Mouse (Mus musculus): ENCODE results near the gene Tcf20. TPM values are rescaled to one million over a fixed set of nuclear protein-coding genes. Genes with fewer than 3 reads are reported as not detected.

The Tcf20 gene
- polyA plus RNA-seq, 1 experiment from 2014 or later = 8.6 TPM

DNA sequence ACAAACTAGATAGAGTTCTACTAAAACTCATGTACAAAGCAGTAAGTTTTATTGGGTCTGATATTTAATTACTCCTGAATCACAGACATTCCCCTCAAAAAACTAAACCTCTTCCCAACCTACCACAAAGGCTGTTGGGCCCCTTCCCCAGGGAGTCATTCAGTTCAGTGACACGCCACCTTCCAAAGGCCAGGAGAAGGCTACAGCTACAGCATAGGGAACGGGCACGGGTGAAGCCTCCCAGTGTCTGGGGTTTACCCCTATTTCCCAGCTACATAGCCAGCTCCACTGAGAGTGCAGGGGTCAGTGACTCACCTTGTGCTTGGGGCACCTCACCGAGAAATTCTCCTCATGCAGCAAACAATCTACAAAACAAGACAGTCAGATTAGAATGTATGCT lies 172.4 kb downstream of the Tcf20 start:
- Histone ChIP-seq H3K27me3 (replicated peaks) (no peaks in the 10 kb centered on the region), H3K4me2 (no peak overlapping the region), H3K36me3 (no peaks in the 10 kb centered on the region), H3K9me3 (no peaks in the 10 kb centered on the region), H3K27ac (no peak overlapping the region), H3K4me1 (no peaks in the 10 kb centered on the region), H3K4me3 (replicated peaks) (no peak overlapping the region), H3K9ac (no peak overlapping the region)
- WGBS = 81% methylated on average over 4 of the region's 4 CpGs
- no peak for ATAC-seq (ENCODE audit: insufficient read depth, low FRiP score, low read depth)

DNA sequence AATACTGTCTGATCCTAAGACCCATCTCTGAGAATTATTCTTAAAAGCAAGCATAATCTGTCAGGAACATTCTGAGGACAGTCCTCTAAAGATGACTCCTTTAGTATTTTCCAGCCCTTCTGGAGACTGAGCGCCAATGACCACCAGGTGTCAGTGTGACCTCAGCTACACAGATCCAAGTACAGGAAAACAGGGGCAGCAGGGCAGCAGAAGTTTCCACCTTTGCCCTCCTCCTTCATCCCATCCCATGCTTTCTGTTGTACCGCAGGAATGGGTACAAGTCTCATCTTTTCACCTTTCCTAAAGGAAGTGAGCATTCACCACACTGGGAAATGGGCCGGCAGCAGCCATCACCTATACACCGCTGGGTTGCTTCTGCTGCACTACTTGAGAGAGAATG lies 172.9 kb downstream of the Tcf20 start:
- 59% methylated on average over 4 of the region's 4 CpGs for WGBS
- Histone ChIP-seq H3K4me3 (replicated peaks) (no peak overlapping the region), H3K4me1 (no peaks in the 10 kb centered on the region), H3K36me3 (no peaks in the 10 kb centered on the region), H3K9ac (no peak overlapping the region), H3K4me2 (no peak overlapping the region), H3K9me3 (no peaks in the 10 kb centered on the region), H3K27ac (no peak overlapping the region), H3K27me3 (replicated peaks) (no peaks in the 10 kb centered on the region)
- ATAC-seq (ENCODE audit: insufficient read depth, low FRiP score, low read depth) = peak; percentile 47; the same call in 1 of the 2 replicates

DNA sequence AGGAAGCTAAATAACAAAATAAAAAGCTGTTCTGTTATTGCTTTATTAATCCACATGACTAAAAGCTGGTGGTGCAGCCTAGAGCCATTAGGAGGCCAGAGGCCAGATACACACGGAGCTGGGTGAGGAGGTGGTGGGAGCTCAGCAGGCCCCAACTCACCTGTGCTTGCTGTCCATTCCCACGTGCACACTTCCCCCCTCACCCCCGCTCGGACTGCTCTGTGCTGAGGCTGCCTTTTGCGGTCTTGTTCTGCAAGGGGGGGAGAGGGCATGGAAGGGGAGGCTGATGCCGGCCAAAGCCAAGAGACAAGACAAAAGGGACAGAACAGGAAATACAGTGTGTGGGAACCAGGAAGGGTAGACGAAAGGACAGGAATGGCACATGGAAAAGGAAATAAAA lies 173.4 kb downstream of the Tcf20 start:
- Histone ChIP-seq H3K9ac (no peak overlapping the region), H3K4me1 (no peaks in the 10 kb centered on the region), H3K4me3 (replicated peaks) (no peak overlapping the region), H3K9me3 (no peaks in the 10 kb centered on the region), H3K27ac (no peak overlapping the region), H3K4me2 (no peak overlapping the region), H3K36me3 (no peaks in the 10 kb centered on the region), H3K27me3 (replicated peaks) (no peaks in the 10 kb centered on the region)
- 81% methylated on average over 7 of the region's 7 CpGs for WGBS
- no peak for ATAC-seq (ENCODE audit: insufficient read depth, low FRiP score, low read depth)

DNA sequence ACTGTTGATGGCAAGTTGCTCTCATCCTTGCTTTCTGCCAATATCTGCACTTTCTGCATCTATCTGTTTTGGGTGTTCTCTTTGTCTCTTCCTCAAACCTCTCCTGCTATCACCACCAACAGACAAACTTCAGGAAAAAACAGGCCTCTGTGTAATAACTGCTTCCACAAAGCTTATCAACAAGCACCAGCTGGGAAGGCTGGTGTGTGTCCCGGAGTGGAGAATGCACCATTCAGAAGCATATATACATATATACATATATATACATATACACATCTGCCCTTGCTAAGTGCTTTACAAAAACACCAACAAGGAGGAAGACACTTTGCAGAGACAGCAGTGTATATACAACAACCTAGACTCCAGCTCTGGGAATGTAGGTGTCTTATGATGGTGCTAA lies 177.1 kb downstream of the Tcf20 start:
- 68% methylated on average over 1 of the region's 1 CpGs for WGBS
- no peaks in the 10 kb centered on the region for H3K9me3 ChIP-seq
- H3K4me2 ChIP-seq = no peak overlapping the region
- peaks cover 3% of the 10 kb centered on the region; the same call in 1 of the 2 replicates for H3K4me1 ChIP-seq
- H3K9ac ChIP-seq = no peak overlapping the region
- no peaks in the 10 kb centered on the region for H3K36me3 ChIP-seq
- H3K27ac ChIP-seq = no peak overlapping the region
- H3K4me3 ChIP-seq (replicated peaks) = no peak overlapping the region
- ATAC-seq (ENCODE audit: insufficient read depth, low FRiP score, low read depth) = no peak
- H3K27me3 ChIP-seq (replicated peaks) = no peaks in the 10 kb centered on the region

DNA sequence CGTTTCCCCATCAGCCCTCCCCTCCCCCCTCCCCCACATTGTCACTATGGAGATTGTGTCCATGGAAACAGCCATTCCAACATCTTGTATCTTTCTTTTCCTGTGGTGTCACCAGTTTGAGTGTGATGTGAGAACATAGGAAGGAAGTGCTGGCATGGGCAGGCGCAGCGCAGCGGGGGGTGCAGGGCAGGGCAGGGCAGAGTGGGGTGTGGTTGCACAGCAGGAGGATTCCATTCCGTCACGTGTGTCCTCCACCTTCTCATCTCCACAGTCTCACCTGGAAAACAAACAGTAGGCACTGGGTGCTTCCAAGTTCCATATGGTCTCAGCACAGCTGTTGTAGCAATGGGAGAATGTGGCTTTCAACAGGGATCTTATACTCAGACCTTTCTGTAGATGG lies 178.2 kb downstream of the Tcf20 start:
- Histone ChIP-seq H3K4me3 (replicated peaks) (no peak overlapping the region), H3K27me3 (replicated peaks) (no peaks in the 10 kb centered on the region), H3K9ac (no peak overlapping the region), H3K9me3 (no peaks in the 10 kb centered on the region), H3K4me2 (no peak overlapping the region), H3K27ac (no peak overlapping the region), H3K36me3 (no peaks in the 10 kb centered on the region), H3K4me1 (peaks cover 3% of the 10 kb centered on the region; the same call in 1 of the 2 replicates)
- no peak for ATAC-seq (ENCODE audit: insufficient read depth, low FRiP score, low read depth)
- WGBS = 80% methylated on average over 6 of the region's 6 CpGs

DNA sequence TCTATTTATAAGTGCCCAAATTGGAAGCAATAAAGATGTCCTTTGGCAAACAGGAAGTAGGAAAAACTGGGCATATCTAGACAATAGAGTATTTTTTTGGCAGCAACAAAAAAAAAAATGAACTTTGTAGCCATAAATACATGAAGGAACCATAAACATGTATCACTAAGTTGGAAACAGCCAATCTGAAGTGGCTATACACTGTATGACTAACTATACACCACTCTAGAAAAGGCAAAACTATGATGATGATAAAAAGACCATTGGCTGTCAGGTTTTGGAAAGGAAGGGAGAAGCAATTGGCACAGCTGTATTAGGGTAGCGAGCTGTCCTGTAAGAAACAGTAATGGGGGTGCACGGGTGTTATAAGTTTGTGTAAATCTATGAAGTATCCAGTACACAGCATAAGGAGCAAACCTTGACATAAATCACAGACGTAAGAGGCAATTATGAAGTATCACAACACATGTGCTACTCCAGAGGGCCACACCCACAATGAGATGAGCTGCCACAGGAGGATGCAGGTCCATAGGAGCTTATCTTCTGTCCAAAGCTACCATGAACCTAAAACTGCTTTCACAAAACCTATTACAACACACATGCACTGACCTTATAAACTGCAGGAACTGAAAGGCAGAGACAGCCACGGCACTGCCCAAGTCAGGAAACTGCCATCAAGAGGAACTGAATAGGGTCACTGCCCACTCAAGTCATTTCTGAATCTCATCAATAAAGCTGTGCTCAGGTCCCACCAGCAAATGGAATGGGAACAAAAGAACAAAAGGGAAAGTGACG lies 180.5 kb downstream of the Tcf20 start:
- WGBS = 80% methylated on average over 5 of the region's 5 CpGs
- no peak for ATAC-seq (ENCODE audit: insufficient read depth, low FRiP score, low read depth)
- H3K4me3 ChIP-seq (replicated peaks) = no peak overlapping the region
- no peaks in the 10 kb centered on the region for H3K27me3 ChIP-seq (replicated peaks)
- no peaks in the 10 kb centered on the region for H3K36me3 ChIP-seq
- no peak overlapping the region for H3K27ac ChIP-seq
- no peak overlapping the region for H3K4me2 ChIP-seq
- H3K9ac ChIP-seq = no peak overlapping the region
- no peaks in the 10 kb centered on the region for H3K9me3 ChIP-seq
- peaks cover 3% of the 10 kb centered on the region; the same call in 1 of the 2 replicates for H3K4me1 ChIP-seq

DNA sequence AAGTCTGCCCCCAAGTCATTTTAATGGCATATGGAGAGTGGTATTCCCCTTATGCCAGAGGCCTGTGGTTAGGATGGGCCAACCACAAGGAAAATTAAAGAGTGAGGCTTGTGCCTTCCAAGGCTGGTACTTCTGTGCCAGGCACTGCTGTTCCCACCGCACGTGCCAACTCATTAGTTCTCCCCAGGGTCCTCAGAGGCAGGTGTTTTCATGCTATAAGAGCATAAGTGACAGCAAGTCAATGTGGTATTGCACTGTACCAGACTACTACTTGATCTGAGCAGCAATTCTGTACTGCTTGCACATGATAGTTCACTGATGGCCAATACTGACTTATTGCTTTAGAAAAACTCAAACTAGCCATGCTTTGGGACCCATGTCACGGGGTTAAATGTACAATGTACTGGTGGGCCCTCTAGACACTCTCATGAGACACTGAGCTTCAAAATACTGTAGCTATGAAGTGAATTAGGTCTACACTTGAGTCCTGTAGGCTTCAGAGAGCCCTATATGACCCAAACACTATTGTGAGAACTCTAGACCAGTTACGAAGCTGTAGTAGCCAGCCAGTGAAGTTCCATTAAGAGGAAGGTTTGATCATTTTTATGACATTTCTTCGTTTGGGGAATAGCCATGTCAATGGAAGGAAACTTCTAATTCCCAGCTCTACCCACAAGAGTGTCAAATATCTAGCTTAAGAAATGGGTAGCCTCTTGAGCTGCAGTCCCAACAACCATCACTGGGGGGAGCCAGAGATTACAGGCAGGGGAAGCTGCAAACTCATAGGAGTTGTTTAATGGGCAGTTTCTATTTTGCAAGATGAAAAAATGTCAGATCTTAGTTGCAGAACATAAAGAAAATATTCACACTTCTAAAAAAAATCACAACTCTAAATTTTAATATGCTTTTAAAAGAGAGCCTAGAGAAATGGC lies 182.7 kb downstream of the Tcf20 start:
- no peak overlapping the region for H3K9ac ChIP-seq
- H3K27me3 ChIP-seq (replicated peaks) = no peaks in the 10 kb centered on the region
- no peaks in the 10 kb centered on the region for H3K36me3 ChIP-seq
- 76% methylated on average over 5 of the region's 5 CpGs for WGBS
- no peak for ATAC-seq (ENCODE audit: insufficient read depth, low FRiP score, low read depth)
- peaks cover 3% of the 10 kb centered on the region; the same call in 1 of the 2 replicates for H3K4me1 ChIP-seq
- H3K4me3 ChIP-seq (replicated peaks) = no peak overlapping the region
- H3K27ac ChIP-seq = no peak overlapping the region
- H3K9me3 ChIP-seq = no peaks in the 10 kb centered on the region
- H3K4me2 ChIP-seq = no peak overlapping the region

DNA sequence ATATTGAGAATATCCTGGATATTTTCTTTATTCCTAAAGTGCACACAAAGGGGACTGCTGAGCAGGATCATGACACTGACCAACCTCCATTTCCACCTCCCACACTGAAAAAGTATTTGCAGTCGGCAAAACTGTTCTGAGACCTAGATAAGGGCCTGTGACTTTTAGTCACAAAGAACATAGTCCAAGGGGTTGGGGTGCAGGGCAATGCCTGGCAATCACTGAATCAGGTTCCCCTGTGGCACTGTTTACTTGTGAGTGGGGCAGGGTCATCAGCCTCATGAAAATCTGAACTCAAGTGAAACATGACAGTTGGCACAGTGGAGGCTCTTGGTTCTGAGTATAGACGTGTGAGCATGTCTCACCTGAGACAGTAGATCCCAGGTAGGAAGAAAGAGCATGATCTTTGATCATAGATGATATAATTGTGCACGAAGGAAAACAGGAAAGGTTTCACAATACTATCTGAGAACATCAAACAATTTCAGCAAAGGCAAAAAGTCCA lies 191.7 kb downstream of the Tcf20 start:
- H3K4me1 ChIP-seq = no peaks in the 10 kb centered on the region
- H3K9me3 ChIP-seq = no peaks in the 10 kb centered on the region
- no peak overlapping the region for H3K9ac ChIP-seq
- H3K27ac ChIP-seq = no peak overlapping the region
- no peaks in the 10 kb centered on the region for H3K27me3 ChIP-seq (replicated peaks)
- no peak for ATAC-seq (ENCODE audit: insufficient read depth, low FRiP score, low read depth)
- H3K4me2 ChIP-seq = no peak overlapping the region
- no peak overlapping the region for H3K4me3 ChIP-seq (replicated peaks)
- no peaks in the 10 kb centered on the region for H3K36me3 ChIP-seq
- 67% methylated on average over 3 of the region's 3 CpGs for WGBS

DNA sequence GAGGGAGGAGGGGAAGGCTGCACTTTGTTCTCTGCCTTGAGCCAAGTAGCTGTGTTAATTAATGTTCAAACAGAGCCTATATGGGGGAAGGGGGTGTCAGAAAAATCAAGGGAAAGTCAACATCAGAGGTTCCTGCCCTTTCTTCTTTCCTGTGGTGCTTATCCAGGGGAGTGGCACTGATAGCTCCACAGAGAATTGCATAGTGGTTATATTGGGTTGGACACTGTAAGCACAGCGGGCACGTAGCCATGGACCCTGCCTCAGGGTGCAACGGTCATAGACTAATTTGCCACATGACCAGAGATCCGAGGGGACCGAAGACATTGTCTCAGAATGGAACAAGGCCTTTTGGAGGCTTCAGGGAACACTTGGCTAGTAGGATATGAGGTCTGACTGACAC lies 193.4 kb downstream of the Tcf20 start, which contains the start of gene Cyp2d26:
Gene Cyp2d26, minus strand, starts transcription at position 18 of the 400 bp plus-strand sequence.
- 72% methylated on average over 5 of the region's 5 CpGs for WGBS
- H3K27ac ChIP-seq = peak within 1 kb of the TSS; percentile 71
- no peaks in the 10 kb centered on the region for H3K36me3 ChIP-seq
- no peaks in the 10 kb centered on the region for H3K4me1 ChIP-seq
- no peaks in the 10 kb centered on the region for H3K9me3 ChIP-seq
- H3K27me3 ChIP-seq (replicated peaks) = no peaks in the 10 kb centered on the region
- H3K4me3 ChIP-seq (replicated peaks) = 0 out of 2 replicates have a peak within 1 kb of the TSS, but pooled peaks have one; percentile 6
- peak within 1 kb of the TSS; percentile 33 for H3K4me2 ChIP-seq
- ATAC-seq (ENCODE audit: insufficient read depth, low FRiP score, low read depth) = peak; percentile 92
- H3K9ac ChIP-seq = no peak within 1 kb of the TSS

DNA sequence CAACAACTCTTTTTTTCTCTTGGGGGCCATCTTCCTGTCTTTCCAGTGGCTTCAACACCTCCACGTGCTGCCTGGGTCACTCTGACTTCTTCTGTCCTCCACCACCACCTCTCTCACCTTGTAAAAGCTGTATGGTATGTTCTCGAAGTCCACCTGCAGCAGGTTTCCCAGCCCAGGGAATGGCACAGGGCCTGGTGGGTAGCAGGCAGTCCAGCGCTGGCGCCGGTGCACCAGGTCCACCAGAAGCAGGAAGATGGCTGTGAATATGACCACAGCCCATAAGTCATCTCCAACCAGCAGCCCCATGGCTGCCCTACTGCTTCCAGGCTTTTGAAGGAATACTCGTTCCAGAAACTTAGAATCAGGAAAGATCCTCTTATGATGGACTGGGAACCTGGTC lies 193.8 kb downstream of the Tcf20 start:
- WGBS = 66% methylated on average over 6 of the region's 6 CpGs
- Histone ChIP-seq H3K4me1 (no peaks in the 10 kb centered on the region), H3K4me3 (replicated peaks) (0 out of 2 replicates have a peak overlapping the region, but pooled peaks have one; percentile 6), H3K9me3 (no peaks in the 10 kb centered on the region), H3K4me2 (peak overlapping the region; percentile 33), H3K9ac (no peak overlapping the region), H3K27me3 (replicated peaks) (no peaks in the 10 kb centered on the region), H3K27ac (peak overlapping the region; percentile 71), H3K36me3 (no peaks in the 10 kb centered on the region)
- peak; percentile 11; the same call in 1 of the 2 replicates for ATAC-seq (ENCODE audit: insufficient read depth, low FRiP score, low read depth)

DNA sequence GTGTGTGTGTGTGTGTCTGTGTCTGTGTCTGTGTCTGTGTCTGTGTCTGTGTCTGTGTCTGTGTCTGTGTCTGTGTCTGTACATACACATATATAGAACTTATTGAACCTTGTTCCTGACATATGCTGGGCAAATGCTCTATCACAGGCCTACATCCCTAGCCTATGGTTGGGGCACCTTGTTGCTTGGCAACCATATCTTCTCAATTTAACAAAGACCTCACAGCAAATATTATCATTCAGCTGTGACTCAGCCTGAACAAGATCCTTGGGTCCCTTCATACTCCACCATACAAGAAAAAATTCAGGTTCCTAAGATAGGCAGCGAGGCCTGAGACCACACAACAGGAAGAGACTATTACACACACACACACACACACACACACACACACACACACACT lies 194.2 kb downstream of the Tcf20 start:
- H3K9me3 ChIP-seq = no peaks in the 10 kb centered on the region
- WGBS = 44% methylated on average over 1 of the region's 1 CpGs
- H3K4me1 ChIP-seq = no peaks in the 10 kb centered on the region
- peak overlapping the region; percentile 71 for H3K27ac ChIP-seq
- no peak overlapping the region for H3K9ac ChIP-seq
- peak overlapping the region; percentile 33 for H3K4me2 ChIP-seq
- H3K36me3 ChIP-seq = no peaks in the 10 kb centered on the region
- H3K4me3 ChIP-seq (replicated peaks) = 0 out of 2 replicates have a peak overlapping the region, but pooled peaks have one; percentile 6
- no peaks in the 10 kb centered on the region for H3K27me3 ChIP-seq (replicated peaks)
- peak; percentile 53; the same call in 1 of the 2 replicates for ATAC-seq (ENCODE audit: insufficient read depth, low FRiP score, low read depth)
